Mouse (Mus musculus): ENCODE data around the gene Atad3a.

DNA sequence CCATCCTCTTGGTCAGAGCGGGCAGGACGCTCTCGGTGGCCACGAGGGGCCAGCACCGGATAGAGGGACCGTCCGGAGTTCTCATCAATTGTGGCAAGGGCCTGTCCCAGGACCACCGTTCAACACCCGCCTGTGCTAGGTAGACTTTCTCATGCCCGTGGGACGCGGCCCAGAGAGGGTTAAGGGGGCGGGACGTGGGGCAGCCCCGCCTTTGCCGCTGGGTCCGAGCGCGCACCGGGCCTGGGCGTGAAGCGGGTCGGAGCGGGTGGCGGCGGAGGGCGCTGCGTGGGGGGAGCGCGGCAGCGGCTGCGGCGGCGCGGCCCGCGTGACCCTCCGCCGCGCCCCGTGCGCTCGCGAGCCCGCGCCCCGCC, 66.8 kb downstream of the Atad3a start, which contains the start of gene Fndc10:
- no peak; the same call in 1 of the 2 replicates for TF ChIP-seq CTCF (IDR thresholded peaks at IDR 0.05)
- TF ChIP-seq EP300 (IDR thresholded peaks at IDR 0.05) = no peak

Data from lung, postnatal 0 days (tissue).